Mouse (Mus musculus) heart, adult 2 months (tissue): ENCODE data around the gene Nav1.

ENCODE experiments used
- CTCF ChIP-seq: fragments of 200-600 bp; IDR thresholded peaks from 2 replicates; pipeline ENCODE4 v1.8.1; 2022; ENCODE audit warnings: antibody characterized with exemption, mild to moderate bottlenecking, moderate library complexity
- EP300 ChIP-seq: fragments of 200-500 bp; IDR thresholded peaks from 2 replicates; pipeline ENCODE4 v1.6.1; 2011; ENCODE audit warnings: low read depth, low read length, control low read depth; ENCODE audit not compliant: insufficient read depth
- POLR2A ChIP-seq: fragments of 200-500 bp; IDR thresholded peaks from 2 replicates; pipeline ENCODE4 v1.6.1; 2011; ENCODE audit warnings: mild to moderate bottlenecking, low read depth, low read length, control low read depth; ENCODE audit not compliant: insufficient read depth

DNA sequence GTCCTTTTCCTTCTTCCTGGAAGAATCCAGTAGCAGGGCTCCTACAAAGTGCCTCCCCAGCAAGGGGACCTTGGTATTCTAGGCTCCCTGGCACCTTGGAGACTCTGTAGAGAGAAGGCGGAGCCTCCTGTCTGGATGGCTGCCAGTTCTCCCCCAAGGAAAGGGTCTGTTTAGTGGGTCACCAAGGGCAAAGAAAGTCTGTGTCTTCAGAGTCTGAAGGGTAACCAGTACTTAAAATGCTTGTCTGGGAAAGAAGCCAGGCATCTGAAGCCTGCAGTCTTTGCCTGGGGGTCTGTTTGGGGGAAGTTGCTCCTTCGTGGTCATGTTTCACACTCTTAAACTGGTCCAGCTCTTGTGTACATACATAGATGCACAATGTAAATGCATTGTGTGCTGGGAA, 29.3 kb downstream of the Nav1 start:
- TF ChIP-seq CTCF: no peak
- TF ChIP-seq EP300: no peak
- no peak for TF ChIP-seq POLR2A
